Mouse (Mus musculus) G1E (cell line): ENCODE results near the gene Gdpd4.

Source experiments
- CTCF ChIP-seq: IDR thresholded peaks from 2 replicates; pipeline ENCODE4 v1.5.1; 2012; ENCODE audit warnings: low read depth, low read length, inconsistent platforms, mixed read lengths
- GATA1 ChIP-seq: IDR thresholded peaks from 2 replicates; pipeline ENCODE4 v1.6.1; 2012; ENCODE audit warnings: borderline replicate concordance, low read length, inconsistent platforms, mixed read lengths
- POLR2AphosphoS5 ChIP-seq: IDR thresholded peaks from 2 replicates; pipeline ENCODE4 v1.6.1; 2012; ENCODE audit warnings: low read depth, low read length, inconsistent platforms; ENCODE audit not compliant: insufficient replicate concordance

- TF ChIP-seq CTCF (no peak), GATA1 (no peak), POLR2AphosphoS5 (no peak)
These were observed 57.7 kb downstream of the Gdpd4 start for GRCm38 (mm10) chr7:97977463-97977862.
